Mouse (Mus musculus) left cerebral cortex, adult 11 months (tissue): ENCODE data around the gene Nos2.

Experiments used
- DNase-seq: peaks from one replicate; pipeline ENCODE4 v3.0.0; 2022; ENCODE audit warnings: low spot score

Nos2 gene

GRCm38 (mm10) chr11:78959367-78959766 lies 38.8 kb downstream of the Nos2 start:
- no peak for DNase-seq

- DNase-seq = no peak
Observed at GRCm38 (mm10) chr11:78959841-78960520, 39.4 kb downstream of the Nos2 start.

- no peak for DNase-seq
Observed at GRCm38 (mm10) chr11:78961221-78961620, 40.6 kb downstream of the Nos2 start.

GRCm38 (mm10) chr11:78967371-78967770 lies 46.8 kb downstream of the Nos2 start:
- DNase-seq = no peak

GRCm38 (mm10) chr11:78968121-78968520 lies 47.5 kb downstream of the Nos2 start:
- DNase-seq = no peak

- DNase-seq = no peak
Observed at GRCm38 (mm10) chr11:78971096-78971495, 50.5 kb downstream of the Nos2 start.

GRCm38 (mm10) chr11:78971746-78972145 lies 51.2 kb downstream of the Nos2 start:
- no peak for DNase-seq

- DNase-seq = no peak
Observed at GRCm38 (mm10) chr11:78972328-78972727, 51.7 kb downstream of the Nos2 start.

GRCm38 (mm10) chr11:78972811-78973351 lies 52.3 kb downstream of the Nos2 start:
- DNase-seq = no peak

GRCm38 (mm10) chr11:78973381-78974150 lies 53.0 kb downstream of the Nos2 start:
- DNase-seq = no peak

- no peak for DNase-seq
Observed at GRCm38 (mm10) chr11:78976731-78977510, 56.3 kb downstream of the Nos2 start.

GRCm38 (mm10) chr11:78978176-78979019 lies 57.8 kb downstream of the Nos2 start:
- DNase-seq = no peak

- no peak for DNase-seq
Observed at GRCm38 (mm10) chr11:78980083-78980634, 59.6 kb downstream of the Nos2 start.

- no peak for DNase-seq
Observed at GRCm38 (mm10) chr11:78982042-78982441, 61.5 kb downstream of the Nos2 start.

- DNase-seq = no peak
Observed at GRCm38 (mm10) chr11:78982513-78983291, 62.1 kb downstream of the Nos2 start.

GRCm38 (mm10) chr11:78983539-78983938 lies 63.0 kb downstream of the Nos2 start:
- DNase-seq = no peak

- DNase-seq = no peak
Observed at GRCm38 (mm10) chr11:78984483-78985177, 64.0 kb downstream of the Nos2 start, which contains the start of gene Lgals9. Lgals9 (minus strand) TSS chr11:78984946.

GRCm38 (mm10) chr11:78985505-78985904 lies 64.9 kb downstream of the Nos2 start:
- DNase-seq = no peak

- DNase-seq = no peak
Observed at GRCm38 (mm10) chr11:78986311-78987002, 65.9 kb downstream of the Nos2 start.
